Mouse (Mus musculus) kidney, embryonic 14.5 days (tissue): ENCODE results near the gene Mycbp2. TPM values are rescaled to one million over a fixed set of nuclear protein-coding genes. Genes with fewer than 3 reads are reported as not detected.

ENCODE experiments used
- polyA plus RNA-seq: library from polyadenylated mRNA; unstranded; fragments of >200 nt; fragmentation: Nextera tagmentation; extraction: Ambion mirVana; gene quantifications from 2 replicates; pipeline ENCODE4 v1.2.1, GENCODE M21; 2014

Mycbp2 gene
- polyA plus RNA-seq, 1 experiment from 2014 or later = 26.1 TPM

Other genes with a start within 250 kb of the Mycbp2 start
- gene Fbxl3, start 247.2 kb downstream of the Mycbp2 start, polyA plus RNA-seq = 24.0 and 35.6 TPM in 2 replicates
- gene Scel, start 166.5 kb upstream of the Mycbp2 start, polyA plus RNA-seq = 1.2 and 2.0 TPM in 2 replicates